Comparison of ENCODE assay signal across 25 mouse cellular contexts in the genomic region with DNA sequence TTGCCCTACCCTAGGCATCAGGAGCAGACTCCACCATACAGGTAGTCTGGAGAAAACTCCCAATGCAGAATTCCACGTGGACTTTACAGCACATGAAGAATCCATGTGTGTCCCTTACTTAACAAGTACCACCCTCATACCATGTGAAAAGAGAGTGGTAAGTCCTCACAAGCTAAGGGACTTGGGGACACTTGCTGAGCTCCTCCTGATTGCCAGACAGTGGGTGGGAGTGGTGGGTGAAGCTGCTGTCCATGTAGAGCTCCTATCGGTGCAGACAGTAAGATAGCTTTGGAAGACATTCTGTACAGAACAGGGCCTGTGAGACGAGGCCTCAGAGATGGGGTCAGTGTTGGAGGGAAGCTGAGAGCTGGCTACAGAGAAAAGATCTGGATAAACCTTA.
"Had no signal": no experiment of that assay in that cellular context is flagged by ENCODE, and none has a peak within 500 bp of the region (broad histone marks: within the 10 kb centered on the region; RNA-seq: fewer than 3 reads in every experiment).

No protein-coding gene starts in this region.

- ATAC-seq: hindbrain, postnatal 0 days; intestine, embryonic 16.5 days; liver, embryonic 12.5 days had no signal

- H3K4me1 ChIP-seq: liver, embryonic 12.5 days had no signal

- DNase-seq: gastrocnemius, postnatal 14 days; gastrocnemius, postnatal 36 days; heart, adult 2 months; heart, postnatal 14 days; heart, postnatal 36 days; kidney, adult 11 months; kidney, adult 2 months; kidney, adult 9 months; kidney, postnatal 14 days; kidney, postnatal 36 days; layer of hippocampus, adult 9-11 months; layer of hippocampus, postnatal 36 days; left cerebral cortex, postnatal 4 days had no signal

- H3K27me3 ChIP-seq: hindbrain, embryonic 13.5 days; hindbrain, embryonic 15.5 days; kidney, embryonic 15.5 days; limb, embryonic 15.5 days had no signal

- H3K27ac ChIP-seq: heart, adult 2 months; heart, embryonic 13.5 days; heart, embryonic 15.5 days; hindbrain, embryonic 13.5 days; hindbrain, embryonic 15.5 days; hindbrain, postnatal 0 days; kidney, embryonic 15.5 days; kidney, postnatal 0 days; limb, embryonic 13.5 days; limb, embryonic 15.5 days; liver, embryonic 12.5 days; liver, embryonic 14.5 days had no signal

- H3K4me3 ChIP-seq: heart, adult 2 months; heart, embryonic 13.5 days; heart, embryonic 15.5 days; hindbrain, embryonic 13.5 days; hindbrain, embryonic 15.5 days; kidney, embryonic 15.5 days; limb, embryonic 13.5 days; limb, embryonic 15.5 days; liver, embryonic 12.5 days had no signal
